Mouse (Mus musculus): ENCODE data around the gene Chka. TPM values are rescaled to one million over a fixed set of nuclear protein-coding genes. Genes with fewer than 3 reads are reported as not detected.
A peak's percentile ranks its signal among the peaks of the same experiment; 100 is the strongest.

Chka gene
- polyA plus RNA-seq, 1 experiment = 39.1 TPM

DNA sequence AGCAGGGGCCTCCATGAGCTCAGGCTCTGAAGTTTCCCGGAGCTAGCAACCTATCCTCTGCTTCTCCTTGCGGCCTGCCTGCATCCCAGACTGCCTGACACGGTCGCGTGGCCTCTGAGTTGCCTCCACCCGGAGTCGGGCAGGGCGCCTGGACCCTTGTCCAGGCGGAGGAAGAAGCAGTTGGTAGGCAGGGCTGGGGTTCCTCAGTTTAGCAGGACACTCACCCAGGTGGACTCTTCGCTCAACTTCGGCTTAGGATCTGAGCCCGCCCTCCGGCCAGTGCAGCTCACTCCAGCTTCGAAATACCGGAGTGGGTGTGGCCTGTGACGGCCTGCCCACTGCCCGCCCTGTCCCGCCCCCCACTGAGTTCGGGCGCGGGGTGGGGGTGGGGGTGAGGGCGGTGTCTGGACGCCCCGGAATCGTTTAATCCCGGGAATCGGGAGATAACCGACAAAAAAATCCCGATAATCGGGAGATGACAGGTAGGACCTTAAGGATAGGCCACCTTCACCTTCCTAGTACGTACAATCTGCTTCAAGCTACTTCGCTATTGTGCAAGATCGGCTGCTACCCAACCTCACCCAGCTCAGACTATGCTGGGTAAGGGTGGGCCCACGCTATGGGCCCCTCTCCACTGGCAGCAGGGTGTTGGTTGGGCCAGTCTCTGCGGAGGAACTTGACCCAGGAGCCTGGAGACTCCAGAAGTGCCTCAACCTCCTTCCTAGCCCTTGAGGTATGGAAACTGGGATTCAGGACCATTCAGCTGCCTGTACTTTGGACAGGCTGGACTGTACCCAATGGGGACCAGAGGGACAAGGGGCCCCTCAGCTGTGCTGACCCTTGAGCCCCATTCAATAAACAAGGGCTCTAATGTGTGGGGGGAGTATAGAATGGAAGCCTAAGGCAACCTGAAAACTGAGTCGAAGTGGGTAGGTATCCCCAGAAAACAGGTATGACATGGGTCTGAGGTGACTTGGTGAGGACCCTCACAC, 55.5 kb downstream of the Chka start, which contains the start of gene Tcirg1:
Tcirg1 (minus strand) TSS at position 339 of the 992 bp plus-strand sequence.
- peak; percentile 76 for DNase-seq

DNA sequence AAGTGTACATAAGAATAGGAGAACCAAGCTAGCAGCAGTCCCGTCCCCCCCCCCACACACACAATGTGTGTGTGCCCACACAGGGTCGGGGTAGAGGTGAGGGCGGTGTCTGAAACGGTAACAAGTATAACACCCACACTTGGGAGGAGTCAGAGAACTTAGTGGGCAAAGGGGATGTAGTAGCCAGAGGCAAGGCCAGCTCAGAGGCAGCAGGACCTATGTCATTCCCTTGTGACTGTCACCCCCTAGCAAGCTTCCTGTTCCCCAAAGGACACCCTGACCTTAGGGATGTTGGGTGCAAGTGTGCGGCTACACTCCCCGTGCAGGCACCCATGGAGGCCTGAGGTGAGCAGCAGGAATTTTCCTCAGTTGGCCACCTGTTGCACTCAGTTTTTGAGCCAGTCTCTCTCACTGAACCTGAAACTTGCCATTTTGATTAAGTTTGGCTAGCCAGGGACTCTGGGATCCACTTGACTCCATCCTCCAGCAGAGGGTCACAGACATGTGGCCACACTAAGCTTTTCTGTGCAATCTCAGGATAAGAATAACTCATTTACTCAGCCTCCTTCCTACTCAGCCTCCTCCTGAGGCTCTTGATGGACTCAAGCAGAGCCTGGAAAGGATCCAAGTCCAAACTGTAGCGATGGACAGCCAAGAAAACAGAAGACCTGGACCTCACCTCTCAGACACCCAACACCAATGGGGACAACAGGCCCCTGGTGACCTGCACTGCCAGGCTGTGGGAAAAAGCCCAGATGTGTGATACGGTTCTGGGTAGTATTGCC, 56.5 kb downstream of the Chka start:
- no peak overlapping the region for H3K27ac ChIP-seq (ENCODE audit: control insufficient read depth, insufficient read depth, low read length)
- no peaks in the 10 kb centered on the region for H3K27me3 ChIP-seq (ENCODE audit: control insufficient read depth, insufficient read depth, low read length)
- H3K4me3 ChIP-seq (ENCODE audit: control insufficient read depth, insufficient read depth, low read length) = no peak overlapping the region
- H3K4me1 ChIP-seq (replicated peaks; ENCODE audit: control insufficient read depth, insufficient read depth, low read length) = peaks cover 42% of the 10 kb centered on the region
- no peaks in the 10 kb centered on the region; the same call in 1 of the 2 replicates for H3K36me3 ChIP-seq (ENCODE audit: control insufficient read depth, insufficient read depth, low read length)
- WGBS = 76% methylated on average over 8 of the region's 8 CpGs
- TF ChIP-seq POLR2A (IDR thresholded peaks at IDR 0.05; ENCODE audit: control insufficient read depth, extremely low read depth, insufficient read depth, low read length, poor library complexity) (no peak), CTCF (IDR thresholded peaks at IDR 0.05; ENCODE audit: borderline replicate concordance, control insufficient read depth, extremely low read depth, insufficient read depth, low read length, poor library complexity) (no peak)
- DNase-seq = no peak

More for the DNA sequence above, 55.5 kb downstream of the Chka start, which contains the start of gene Tcirg1:
- H3K27ac ChIP-seq (ENCODE audit: control insufficient read depth, insufficient read depth, low read length) = no peak within 1 kb of the TSS
- H3K36me3 ChIP-seq (ENCODE audit: control insufficient read depth, insufficient read depth, low read length) = no peaks in the 10 kb centered on the region; the same call in 1 of the 2 replicates
- H3K4me3 ChIP-seq (ENCODE audit: control insufficient read depth, insufficient read depth, low read length) = peak within 1 kb of the TSS; percentile 90
- 4% methylated on average over 36 of the region's 36 CpGs for WGBS
- no peaks in the 10 kb centered on the region for H3K27me3 ChIP-seq (ENCODE audit: control insufficient read depth, insufficient read depth, low read length)
- TF ChIP-seq CTCF (IDR thresholded peaks at IDR 0.05; ENCODE audit: borderline replicate concordance, control insufficient read depth, extremely low read depth, insufficient read depth, low read length, poor library complexity) = no peak
- TF ChIP-seq POLR2A (IDR thresholded peaks at IDR 0.05; ENCODE audit: control insufficient read depth, extremely low read depth, insufficient read depth, low read length, poor library complexity) = no peak
- H3K4me1 ChIP-seq (replicated peaks; ENCODE audit: control insufficient read depth, insufficient read depth, low read length) = peaks cover 50% of the 10 kb centered on the region

DNA sequence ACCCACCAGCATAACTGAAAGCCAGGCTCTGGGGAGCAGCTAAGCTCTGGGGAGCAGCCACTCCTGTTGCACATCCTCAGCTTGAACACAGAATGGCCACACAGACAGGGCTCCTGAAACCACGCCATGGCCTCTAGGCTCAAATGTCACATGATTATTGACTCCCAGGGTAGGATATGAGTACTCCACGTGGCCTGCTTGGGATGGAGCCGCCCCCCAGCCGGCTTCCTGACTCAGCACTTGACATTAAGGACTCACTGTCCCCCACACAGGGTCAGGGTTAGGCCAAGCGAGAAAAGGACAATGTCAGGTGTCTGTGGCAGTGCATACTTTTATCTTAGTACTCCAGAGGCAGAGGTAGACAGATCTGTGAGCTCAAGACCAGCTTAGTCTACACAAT, 58.6 kb downstream of the Chka start:
- no peak for DNase-seq
- H3K4me3 ChIP-seq (ENCODE audit: control insufficient read depth, insufficient read depth, low read length) = no peak overlapping the region
- no peaks in the 10 kb centered on the region for H3K27me3 ChIP-seq (ENCODE audit: control insufficient read depth, insufficient read depth, low read length)
- TF ChIP-seq POLR2A (IDR thresholded peaks at IDR 0.05; ENCODE audit: control insufficient read depth, extremely low read depth, insufficient read depth, low read length, poor library complexity) (no peak), CTCF (IDR thresholded peaks at IDR 0.05; ENCODE audit: borderline replicate concordance, control insufficient read depth, extremely low read depth, insufficient read depth, low read length, poor library complexity) (no peak)
- H3K27ac ChIP-seq (ENCODE audit: control insufficient read depth, insufficient read depth, low read length) = no peak overlapping the region
- H3K4me1 ChIP-seq (replicated peaks; ENCODE audit: control insufficient read depth, insufficient read depth, low read length) = peaks cover 41% of the 10 kb centered on the region
- no peaks in the 10 kb centered on the region; the same call in 1 of the 2 replicates for H3K36me3 ChIP-seq (ENCODE audit: control insufficient read depth, insufficient read depth, low read length)
- 94% methylated on average over 5 of the region's 5 CpGs for WGBS

DNA sequence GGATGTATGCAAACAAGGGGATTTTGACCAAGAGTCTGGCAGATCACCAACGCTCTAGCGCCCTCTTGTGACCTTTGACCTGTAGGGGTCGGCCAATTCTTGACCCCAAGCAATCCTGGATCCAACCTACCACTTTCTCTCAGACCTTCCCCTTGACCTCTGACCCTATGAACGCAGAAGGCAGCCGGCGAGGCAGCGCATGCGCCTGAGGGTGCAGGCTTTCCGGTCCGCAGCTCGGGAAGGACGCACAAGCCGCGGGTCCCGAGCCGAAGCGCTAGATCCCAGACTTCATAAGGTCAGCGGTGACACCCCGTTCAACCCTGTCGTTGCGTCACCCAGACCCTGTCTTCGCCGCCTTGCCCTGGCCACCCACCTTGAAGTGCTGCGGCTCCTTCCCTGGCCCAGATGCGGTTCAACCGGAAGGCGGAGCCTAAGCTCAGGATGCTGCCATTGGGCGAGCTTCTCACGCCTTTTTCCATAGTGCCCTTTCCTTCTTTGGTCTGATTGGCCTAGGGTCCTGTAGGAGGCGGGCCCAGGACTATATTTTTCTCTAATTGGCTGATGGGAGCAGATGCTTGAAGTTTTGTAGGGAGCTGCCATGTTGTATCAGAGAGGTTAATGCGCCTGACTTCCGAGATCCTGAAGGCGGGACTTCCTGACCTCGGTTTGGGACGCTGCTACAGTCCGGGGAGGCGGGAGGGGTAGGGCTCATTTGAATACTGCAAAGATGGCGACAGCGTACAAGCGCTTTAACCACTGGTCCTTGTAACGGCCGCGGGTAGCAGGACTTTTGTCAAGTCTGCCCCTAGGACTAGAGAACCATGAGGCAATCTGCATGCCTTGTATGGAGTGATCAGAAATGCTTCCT, 61.0 kb downstream of the Chka start, which contains the start of gene Ndufs8:
Ndufs8 (minus strand) TSS at position 438 of the 868 bp plus-strand sequence.
- Histone ChIP-seq H3K36me3 (ENCODE audit: control insufficient read depth, insufficient read depth, low read length) (no peaks in the 10 kb centered on the region; the same call in 1 of the 2 replicates), H3K27me3 (ENCODE audit: control insufficient read depth, insufficient read depth, low read length) (no peaks in the 10 kb centered on the region), H3K4me3 (ENCODE audit: control insufficient read depth, insufficient read depth, low read length) (peak within 1 kb of the TSS; percentile 79), H3K27ac (ENCODE audit: control insufficient read depth, insufficient read depth, low read length) (peak within 1 kb of the TSS; percentile 65), H3K4me1 (replicated peaks; ENCODE audit: control insufficient read depth, insufficient read depth, low read length) (peaks cover 20% of the 10 kb centered on the region)
- peak; percentile 44; the same call in 1 of the 2 replicates for TF ChIP-seq CTCF (IDR thresholded peaks at IDR 0.05; ENCODE audit: borderline replicate concordance, control insufficient read depth, extremely low read depth, insufficient read depth, low read length, poor library complexity)
- TF ChIP-seq POLR2A (IDR thresholded peaks at IDR 0.05; ENCODE audit: control insufficient read depth, extremely low read depth, insufficient read depth, low read length, poor library complexity) = peak; percentile 74
- WGBS = 1% methylated on average over 43 of the region's 43 CpGs
- DNase-seq = peak; percentile 93

DNA sequence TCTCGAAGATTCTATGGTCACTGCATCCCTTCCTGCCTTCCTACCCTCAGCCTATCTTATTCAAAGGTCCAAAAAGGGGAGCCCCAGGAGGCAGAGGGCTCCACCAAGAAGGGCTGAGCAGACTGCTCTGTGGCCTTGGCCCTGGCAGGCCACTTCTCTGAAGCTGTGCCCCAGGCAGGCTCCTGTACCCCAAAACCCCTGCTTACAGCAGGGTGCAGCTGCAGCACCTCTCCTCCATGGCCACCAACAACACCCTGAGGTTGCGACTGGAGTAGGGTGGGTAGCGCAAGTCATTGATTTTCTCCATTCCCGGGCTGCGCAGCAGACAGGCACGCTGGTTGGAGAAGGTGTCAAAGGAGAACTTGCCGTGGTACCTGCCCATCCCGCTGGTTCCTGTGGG, 62.1 kb downstream of the Chka start:
- Histone ChIP-seq H3K27ac (ENCODE audit: control insufficient read depth, insufficient read depth, low read length) (no peak overlapping the region; the same call in 1 of the 2 replicates), H3K4me1 (replicated peaks; ENCODE audit: control insufficient read depth, insufficient read depth, low read length) (peaks cover 17% of the 10 kb centered on the region), H3K36me3 (ENCODE audit: control insufficient read depth, insufficient read depth, low read length) (no peaks in the 10 kb centered on the region; the same call in 1 of the 2 replicates), H3K27me3 (ENCODE audit: control insufficient read depth, insufficient read depth, low read length) (no peaks in the 10 kb centered on the region), H3K4me3 (ENCODE audit: control insufficient read depth, insufficient read depth, low read length) (0 out of 2 replicates have a peak overlapping the region, but pooled peaks have one; percentile 3)
- WGBS = 81% methylated on average over 8 of the region's 8 CpGs
- TF ChIP-seq CTCF (IDR thresholded peaks at IDR 0.05; ENCODE audit: borderline replicate concordance, control insufficient read depth, extremely low read depth, insufficient read depth, low read length, poor library complexity) (no peak), POLR2A (IDR thresholded peaks at IDR 0.05; ENCODE audit: control insufficient read depth, extremely low read depth, insufficient read depth, low read length, poor library complexity) (no peak)
- DNase-seq = no peak

Data from thymus, adult 2 months (tissue).